Mouse (Mus musculus) forelimb bud, embryonic 11.5 days (tissue): ENCODE results near the gene Rfx2.

Source experiments
- DNase-seq: peaks from one replicate; pipeline ENCODE4 v3.0.0-alpha.2; 2012; ENCODE audit warnings: low read depth, low spot score

The Rfx2 gene

GRCm38 (mm10) chr17:56780291-56780978, 50.4 kb downstream of the Rfx2 start:
- no peak for DNase-seq

- no peak for DNase-seq
Observed at GRCm38 (mm10) chr17:56778779-56779362, 51.9 kb downstream of the Rfx2 start.

GRCm38 (mm10) chr17:56777568-56777967, 53.2 kb downstream of the Rfx2 start:
- DNase-seq, result no peak

- no peak for DNase-seq
Observed at GRCm38 (mm10) chr17:56769950-56770349, 60.9 kb downstream of the Rfx2 start, which contains the start of gene Prr22. Gene Prr22, plus strand, starts transcription at chr17:56770250.

DNA sequence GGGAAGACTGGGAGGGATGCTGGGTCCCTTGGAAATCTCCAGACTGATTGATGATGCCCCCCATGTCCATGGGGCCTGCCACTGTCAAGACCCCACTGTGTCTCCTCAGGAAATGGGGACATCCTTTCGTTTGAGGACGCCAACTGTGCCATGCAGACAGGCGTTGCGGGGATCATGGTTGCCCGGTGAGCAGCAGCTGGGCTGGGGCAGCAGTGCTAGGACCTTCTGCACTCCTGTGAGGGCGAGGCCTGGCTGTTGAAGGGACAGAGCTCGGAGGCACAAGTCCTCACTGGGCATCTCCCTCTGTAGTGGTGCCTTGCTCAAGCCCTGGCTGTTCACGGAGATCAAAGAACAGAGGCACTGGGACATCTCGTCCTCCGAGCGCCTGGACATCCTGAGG, 61.9 kb downstream of the Rfx2 start:
- DNase-seq, result no peak

DNA sequence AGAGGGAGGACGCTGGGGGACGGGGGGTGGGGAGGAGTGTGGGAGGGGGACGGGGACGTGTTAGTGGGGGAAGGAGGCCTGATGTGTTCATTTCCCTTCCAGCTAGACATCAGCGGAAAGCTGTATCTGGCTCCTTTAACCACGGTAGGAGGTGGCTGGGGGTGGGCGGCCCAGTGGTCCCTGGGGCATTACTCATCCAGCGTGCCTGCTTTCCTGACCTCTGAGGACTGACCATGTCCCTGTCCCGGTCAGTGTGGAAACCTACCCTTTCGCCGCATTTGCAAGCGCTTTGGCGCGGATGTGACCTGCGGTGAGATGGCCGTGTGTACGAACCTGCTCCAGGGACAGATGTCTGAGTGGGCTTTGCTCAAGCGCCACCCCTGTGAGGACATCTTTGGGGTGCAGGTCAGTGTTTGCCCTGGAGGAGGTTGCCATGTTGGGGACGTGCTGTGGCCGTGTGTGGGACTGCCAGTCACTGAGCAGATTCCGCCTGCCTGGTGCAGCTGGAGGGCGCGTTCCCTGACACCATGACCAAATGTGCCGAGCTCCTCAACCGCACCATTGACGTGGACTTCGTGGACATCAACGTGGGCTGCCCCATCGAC, 63.2 kb downstream of the Rfx2 start:
- no peak for DNase-seq

DNA sequence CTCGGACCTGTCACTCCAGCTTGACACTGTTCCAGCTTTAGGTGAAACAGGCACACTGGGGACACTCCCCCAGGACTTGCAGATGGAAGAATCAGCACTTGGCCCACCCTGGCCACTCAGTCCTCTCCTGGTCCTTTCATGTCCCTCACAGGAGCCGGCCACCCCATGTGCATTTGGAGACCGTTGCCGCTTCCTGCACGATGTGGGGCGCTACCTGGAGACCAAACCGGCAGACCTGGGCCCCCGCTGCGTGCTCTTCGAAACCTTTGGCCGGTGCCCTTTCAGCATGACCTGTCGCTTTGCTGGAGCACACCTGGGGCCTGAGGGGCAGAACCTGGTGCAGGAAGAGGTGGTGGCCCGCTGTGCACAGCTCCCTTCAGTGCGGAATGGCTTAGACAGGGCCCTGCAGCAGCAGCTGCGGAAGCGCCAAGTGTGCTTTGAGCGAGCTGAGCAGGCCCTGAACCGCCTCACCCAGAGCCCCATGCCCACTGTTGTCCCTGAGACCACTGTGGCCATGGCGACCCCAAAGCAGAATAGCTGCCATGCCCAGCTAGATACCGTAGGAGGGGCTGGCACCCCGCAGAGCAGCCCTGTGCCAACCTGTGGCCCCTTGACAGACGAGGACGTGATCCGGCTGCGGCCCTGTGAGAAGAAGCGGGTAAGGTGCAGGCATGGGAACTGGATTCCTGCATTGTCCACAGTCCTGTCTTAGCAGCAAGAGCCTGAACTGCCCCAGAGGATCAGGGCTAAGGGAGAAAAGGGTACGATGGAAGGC, 64.0 kb downstream of the Rfx2 start:
- no peak for DNase-seq

GRCm38 (mm10) chr17:56765431-56765830, 65.4 kb downstream of the Rfx2 start:
- no peak for DNase-seq

DNA sequence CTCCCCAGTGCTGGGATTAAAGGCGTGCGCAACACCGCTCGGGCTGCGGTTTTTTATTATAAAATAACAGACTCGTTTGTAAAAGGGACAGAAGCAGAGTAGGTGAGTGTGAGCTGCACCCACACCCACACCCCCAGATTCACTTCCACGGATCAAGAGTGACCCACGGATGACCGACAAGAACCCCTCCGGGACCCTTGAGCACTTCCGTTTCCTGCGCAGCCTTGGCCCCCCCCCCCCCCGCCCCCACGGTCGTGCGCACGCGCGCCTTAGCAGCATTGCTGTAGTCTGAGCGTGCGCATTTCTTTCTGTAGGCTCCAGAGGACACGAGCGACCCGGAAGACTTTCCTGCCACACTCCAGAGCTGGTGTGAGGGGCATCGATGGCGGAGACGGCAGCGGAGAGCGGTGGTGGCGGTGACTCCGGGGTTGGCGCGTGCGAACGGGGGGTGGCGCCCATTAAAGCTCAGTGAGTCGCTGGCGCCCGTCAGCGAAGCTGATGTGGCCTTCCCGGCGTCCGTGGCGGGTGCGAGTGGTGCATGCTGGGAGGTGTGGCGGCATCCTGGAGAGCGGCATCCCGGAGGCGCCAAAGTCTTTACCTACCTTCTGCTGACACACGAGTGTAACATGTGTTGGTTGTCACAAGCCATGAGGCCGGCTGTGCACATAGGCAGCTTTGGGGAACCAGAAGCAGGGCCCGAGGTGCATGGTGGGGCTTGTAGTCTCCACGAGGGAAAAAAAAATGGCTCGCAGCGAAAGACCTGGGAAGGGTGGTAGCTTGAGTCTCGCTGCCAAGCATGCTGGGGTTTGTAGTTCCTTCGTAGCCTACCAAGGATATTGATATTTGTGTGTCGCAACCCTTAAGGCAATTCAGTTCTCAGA, 66.1 kb downstream of the Rfx2 start, which contains the start of gene Dus3l:
Dus3l (plus strand) TSS at position 284 of the 881 bp plus-strand sequence.
- peak; percentile 81 for DNase-seq

GRCm38 (mm10) chr17:56763741-56764250, 67.0 kb downstream of the Rfx2 start:
- DNase-seq, result no peak

- DNase-seq, result peak; percentile 76
Observed at GRCm38 (mm10) chr17:56762769-56763731, 67.8 kb downstream of the Rfx2 start.

DNA sequence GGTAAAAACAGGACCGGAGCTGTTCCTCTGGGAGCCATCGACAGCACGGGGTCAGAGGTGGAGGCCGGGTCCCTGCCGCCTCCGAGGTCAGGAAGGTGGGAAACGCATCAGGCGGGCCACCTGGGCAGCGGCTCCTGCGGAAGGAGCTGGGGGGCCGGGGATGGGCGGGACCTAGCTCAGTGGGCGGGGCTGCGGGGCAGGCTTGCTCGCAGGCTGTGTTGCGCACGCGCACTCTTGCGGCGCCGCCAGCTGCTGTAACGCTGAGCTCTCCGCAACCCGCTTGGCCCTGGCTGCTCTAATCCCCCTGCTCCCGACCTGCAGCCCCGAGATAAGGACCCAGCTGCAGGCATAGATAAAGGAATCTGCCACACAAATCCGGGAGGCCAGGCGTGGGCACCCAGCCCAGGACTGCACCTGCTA, 68.8 kb downstream of the Rfx2 start:
- peak; percentile 85 for DNase-seq

GRCm38 (mm10) chr17:56761077-56761476, 69.7 kb downstream of the Rfx2 start:
- DNase-seq, result no peak

- peak; percentile 80 for DNase-seq
Observed at GRCm38 (mm10) chr17:56759261-56759660, 71.6 kb downstream of the Rfx2 start.

DNA sequence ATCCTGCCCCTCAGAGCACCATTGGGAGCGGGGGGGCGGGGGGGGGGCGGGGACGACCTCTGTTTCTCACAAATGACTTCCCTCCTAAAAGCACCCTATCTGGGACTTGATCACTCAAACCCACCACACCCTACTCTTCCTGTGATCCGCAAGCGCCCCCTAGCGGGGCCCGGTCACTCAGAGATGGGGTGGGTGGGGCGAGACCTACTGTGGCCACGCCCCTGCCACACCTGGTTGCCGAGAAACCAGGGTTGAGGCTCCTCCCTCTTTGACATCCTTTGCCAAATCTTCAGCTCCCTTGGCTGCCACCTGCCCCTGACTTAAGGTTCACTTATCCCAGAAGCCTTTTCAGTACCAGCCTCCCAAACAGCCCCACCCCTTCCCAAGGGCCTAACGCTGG, 72.7 kb downstream of the Rfx2 start:
- DNase-seq, result peak; percentile 46

DNA sequence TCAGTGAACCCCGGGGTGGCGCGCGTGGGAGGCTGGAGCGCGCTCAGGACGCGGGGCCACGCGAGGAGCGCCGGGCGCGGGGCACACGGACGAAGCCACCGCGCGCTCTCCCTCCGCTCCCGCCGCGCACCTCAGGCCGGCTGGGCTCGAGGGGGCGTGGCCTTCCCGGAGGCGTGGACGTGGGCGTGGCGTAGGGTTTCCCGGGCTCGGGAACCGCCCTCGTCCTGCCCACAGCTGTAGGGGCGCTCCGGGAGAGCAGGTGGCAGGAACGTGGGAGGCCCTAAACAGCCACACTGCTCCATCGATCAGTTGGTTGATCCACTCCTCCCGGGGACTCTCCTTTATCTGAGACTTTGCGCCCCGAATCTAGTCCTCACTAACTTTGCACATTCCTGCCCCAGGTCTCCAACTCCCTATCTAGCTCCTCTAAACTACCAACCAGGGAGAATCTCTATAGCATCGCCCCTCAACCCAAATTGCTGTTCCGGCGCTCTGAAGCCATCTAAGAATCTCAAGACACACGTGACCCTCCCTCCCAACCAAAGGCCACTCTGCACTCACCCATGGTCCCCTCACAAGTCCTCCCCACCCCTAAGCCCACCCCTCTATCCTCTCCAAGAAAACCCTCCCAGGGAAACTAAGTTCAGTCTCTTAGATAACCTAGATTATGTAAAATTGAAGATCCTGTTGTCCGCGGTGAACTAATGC, 73.2 kb downstream of the Rfx2 start, which contains the start of gene Nrtn:
Nrtn (minus strand) TSS at position 115 of the 708 bp plus-strand sequence.
- DNase-seq, result peak; percentile 79

GRCm38 (mm10) chr17:56756703-56757399, 74.0 kb downstream of the Rfx2 start:
- no peak for DNase-seq
